Mouse (Mus musculus) liver, embryonic 16.5 days (tissue): ENCODE results near the gene Akr1b8. TPM values are rescaled to one million over a fixed set of nuclear protein-coding genes. Genes with fewer than 3 reads are reported as not detected.
"Not testable (repeated sequence)": the region's sequence is repeated elsewhere in the genome, so short reads cannot be mapped to it uniquely, and the experiment has no call there.

Source experiments
- ATAC-seq: fragments of 200-750 bp; cut with Nextera tagmentation; 2 replicates; pipeline ENCODE4 v1.8.0; 2017; ENCODE audit warnings: low read depth, mild to moderate bottlenecking, moderate number of reproducible peaks, moderate library complexity
- H3K27ac ChIP-seq: fragments of 300-500 bp; sonication (generic); 2 replicates; pipeline ENCODE4 v1.5.1; 2014; ENCODE audit warnings: mild to moderate bottlenecking, low read length
- H3K27me3 ChIP-seq: fragments of 300-500 bp; sonication (generic); 2 replicates; pipeline ENCODE4 v1.6.1; 2014; ENCODE audit warnings: low read depth, low read length, mixed read lengths; ENCODE audit not compliant: control insufficient read depth, insufficient read depth
- H3K36me3 ChIP-seq: fragments of 300-500 bp; sonication (generic); 2 replicates; pipeline ENCODE4 v1.6.1; 2014; ENCODE audit warnings: mild to moderate bottlenecking; ENCODE audit not compliant: control insufficient read depth, insufficient read depth
- H3K4me1 ChIP-seq: fragments of 300-500 bp; sonication (generic); 2 replicates; pipeline ENCODE4 v1.6.1; 2014; ENCODE audit warnings: low read depth, low read length, mixed read lengths; ENCODE audit not compliant: control insufficient read depth
- H3K4me2 ChIP-seq: fragments of 300-500 bp; sonication (generic); 2 replicates; pipeline ENCODE4 v1.6.1; 2014; ENCODE audit warnings: low read depth, low read length, mixed read lengths
- H3K4me3 ChIP-seq: fragments of 300-500 bp; sonication (generic); 2 replicates; pipeline ENCODE4 v1.5.1; 2014; ENCODE audit warnings: low read depth, mild to moderate bottlenecking, low read length
- H3K9ac ChIP-seq: fragments of 300-500 bp; sonication (generic); 2 replicates; pipeline ENCODE4 v1.6.1; 2014; ENCODE audit warnings: low read depth, low read length
- H3K9me3 ChIP-seq: fragments of 300-500 bp; sonication (generic); replicated peaks from 2 replicates; pipeline ENCODE4 v1.6.1; 2016; ENCODE audit warnings: low read length; ENCODE audit not compliant: control insufficient read depth
- WGBS: fragments of 180-500 bp; shearing (Covaris S2); extraction: QIAGEN DNeasy Blood & Tissue Kit; methylation state at CpG from one replicate; pipeline ENCODE4 v1.1.7; 2014; ENCODE audit not compliant: insufficient replicate concordance; 5-methylcytosine and 5-hydroxymethylcytosine counted together
- polyA plus RNA-seq: library from polyadenylated mRNA; unstranded; fragments of >200 nt; fragmentation: Nextera tagmentation; extraction: Ambion mirVana; gene quantifications from 2 replicates; pipeline ENCODE4 v1.2.1, GENCODE M21; 2015

The Akr1b8 gene
- polyA plus RNA-seq, 1 experiment from 2014 or later = 4.9 TPM

DNA sequence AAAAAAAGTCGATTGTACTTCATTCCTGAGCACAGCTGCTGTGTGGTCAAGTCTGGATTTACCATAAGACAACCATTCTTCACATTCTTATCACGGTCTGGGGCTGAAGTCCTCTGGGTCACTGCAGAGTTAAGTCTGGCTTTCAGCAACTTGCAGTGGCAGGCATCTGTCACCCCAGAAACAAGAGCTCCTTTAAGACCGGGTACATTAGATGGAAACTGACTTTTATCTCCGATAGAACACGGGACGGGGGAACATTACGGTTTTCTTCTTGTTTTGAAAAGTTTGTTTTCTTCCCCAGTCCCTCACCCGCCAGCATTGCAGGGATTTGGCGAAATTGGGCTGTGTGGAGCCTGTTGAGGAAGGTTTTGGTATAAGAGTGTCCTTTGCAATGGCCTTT, 1.9 kb downstream of the Akr1b8 start:
- H3K4me3 ChIP-seq = no peak overlapping the region
- WGBS = 70% methylated on average over 9 of the region's 9 CpGs
- H3K4me1 ChIP-seq = no peaks in the 10 kb centered on the region; the same call in 1 of the 2 replicates
- no peak overlapping the region for H3K9ac ChIP-seq
- no peaks in the 10 kb centered on the region for H3K9me3 ChIP-seq
- no peaks in the 10 kb centered on the region for H3K36me3 ChIP-seq
- no peak for ATAC-seq
- no peak overlapping the region for H3K27ac ChIP-seq
- no peaks in the 10 kb centered on the region for H3K27me3 ChIP-seq
- H3K4me2 ChIP-seq = no peak overlapping the region

DNA sequence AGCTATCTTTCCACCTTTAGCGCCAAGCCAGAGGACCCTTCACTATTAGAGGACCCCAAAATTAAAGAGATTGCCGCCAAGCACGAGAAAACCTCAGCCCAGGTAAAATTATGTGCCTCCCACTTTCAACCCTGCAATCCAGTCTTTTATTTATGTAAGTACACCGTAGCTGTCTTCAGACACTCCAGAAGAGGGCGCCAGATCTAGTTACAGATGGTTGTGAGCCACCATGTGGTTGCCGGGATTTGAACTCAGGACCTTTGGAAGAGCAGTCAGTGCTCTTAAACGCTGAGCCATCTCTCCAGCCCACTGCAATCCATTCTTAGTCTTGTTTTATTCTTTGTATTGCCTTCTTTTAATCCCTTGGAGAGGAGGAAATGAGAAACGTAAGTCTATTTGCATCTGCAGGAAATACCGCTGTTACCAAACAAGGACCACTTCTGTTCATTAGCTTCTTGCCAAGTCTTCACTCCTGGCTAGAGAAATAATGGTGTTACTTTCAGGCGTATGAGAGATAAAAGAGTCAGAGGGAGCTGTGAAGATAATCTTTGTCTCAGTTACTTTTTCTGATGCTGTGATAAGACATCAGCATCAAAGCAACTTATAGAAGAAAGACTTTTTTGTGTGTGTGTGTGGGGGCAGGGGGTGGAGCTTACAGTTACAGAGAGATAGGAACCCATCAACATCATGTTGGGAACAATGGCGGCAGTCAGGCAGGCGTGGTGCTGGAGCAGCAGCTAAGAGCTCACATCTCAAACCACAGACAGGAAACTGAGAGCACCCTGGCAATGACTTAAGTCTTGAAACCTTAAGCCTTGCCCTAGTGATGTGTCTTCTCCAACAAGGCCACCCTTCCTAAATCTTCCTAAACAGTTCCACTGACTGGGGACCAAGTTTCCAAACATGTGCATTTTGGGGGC, 10.6 kb downstream of the Akr1b8 start:
- Histone ChIP-seq H3K27me3 (no peaks in the 10 kb centered on the region), H3K9me3 (no peaks in the 10 kb centered on the region)
- no peak for ATAC-seq

DNA sequence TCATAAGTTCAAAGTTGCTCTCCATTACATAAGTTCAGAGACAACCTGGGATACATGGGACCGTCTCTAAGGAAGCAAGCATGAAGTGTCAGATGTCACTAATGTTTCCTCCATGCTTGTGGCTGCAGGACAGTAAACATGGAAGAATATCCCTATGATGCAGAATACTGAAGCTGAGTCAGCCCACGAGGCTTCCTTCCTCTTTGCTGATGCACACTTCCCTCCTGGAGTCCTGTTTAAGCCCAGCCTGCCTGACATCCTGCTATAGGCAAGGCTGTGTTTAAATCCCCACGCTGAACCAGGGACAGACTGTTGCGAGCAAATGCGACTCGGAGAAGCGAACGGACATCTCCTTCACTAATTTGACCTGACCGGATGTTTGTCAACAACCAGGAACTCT, 14.1 kb downstream of the Akr1b8 start:
- Histone ChIP-seq H3K27me3 (no peaks in the 10 kb centered on the region), H3K9ac (no peak overlapping the region), H3K27ac (no peak overlapping the region), H3K4me1 (no peaks in the 10 kb centered on the region), H3K4me3 (no peak overlapping the region), H3K4me2 (no peak overlapping the region), H3K36me3 (no peaks in the 10 kb centered on the region), H3K9me3 (no peaks in the 10 kb centered on the region)
- peak; percentile 48 for ATAC-seq
- WGBS = 42% methylated on average over 9 of the region's 9 CpGs

More for the DNA sequence above, 10.6 kb downstream of the Akr1b8 start:
- Histone ChIP-seq H3K4me1 (no peaks in the 10 kb centered on the region), H3K4me3 (no peak overlapping the region), H3K9ac (no peak overlapping the region), H3K36me3 (no peaks in the 10 kb centered on the region), H3K4me2 (no peak overlapping the region), H3K27ac (no peak overlapping the region)
- WGBS = 61% methylated on average over 12 of the region's 12 CpGs

DNA sequence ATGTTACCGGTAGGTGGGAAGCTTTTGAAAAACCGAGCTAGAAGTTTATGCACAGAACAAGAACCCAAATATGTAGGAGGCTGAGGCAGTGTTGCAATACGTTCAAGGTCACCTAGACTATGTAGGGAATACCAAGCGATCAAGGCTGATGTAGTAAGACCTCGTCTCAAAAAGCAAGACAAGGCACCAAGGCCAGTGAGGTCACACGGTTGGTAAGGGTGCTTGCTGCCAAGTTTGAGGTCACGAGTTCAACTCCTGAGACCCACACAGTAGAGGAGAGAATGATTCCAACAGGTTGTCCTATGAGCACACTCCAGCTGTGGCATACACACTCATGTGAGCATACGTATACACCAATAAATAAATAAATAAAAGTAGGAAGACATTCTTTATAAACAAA, 16.2 kb downstream of the Akr1b8 start:
- H3K27me3 ChIP-seq = no peaks in the 10 kb centered on the region
- no peak for ATAC-seq
- H3K4me3 ChIP-seq = no peak overlapping the region
- H3K9ac ChIP-seq = no peak overlapping the region
- H3K4me1 ChIP-seq = no peaks in the 10 kb centered on the region
- WGBS = 59% methylated on average over 8 of the region's 8 CpGs
- no peaks in the 10 kb centered on the region for H3K9me3 ChIP-seq
- no peak overlapping the region for H3K4me2 ChIP-seq
- H3K27ac ChIP-seq = no peak overlapping the region
- H3K36me3 ChIP-seq = no peaks in the 10 kb centered on the region

DNA sequence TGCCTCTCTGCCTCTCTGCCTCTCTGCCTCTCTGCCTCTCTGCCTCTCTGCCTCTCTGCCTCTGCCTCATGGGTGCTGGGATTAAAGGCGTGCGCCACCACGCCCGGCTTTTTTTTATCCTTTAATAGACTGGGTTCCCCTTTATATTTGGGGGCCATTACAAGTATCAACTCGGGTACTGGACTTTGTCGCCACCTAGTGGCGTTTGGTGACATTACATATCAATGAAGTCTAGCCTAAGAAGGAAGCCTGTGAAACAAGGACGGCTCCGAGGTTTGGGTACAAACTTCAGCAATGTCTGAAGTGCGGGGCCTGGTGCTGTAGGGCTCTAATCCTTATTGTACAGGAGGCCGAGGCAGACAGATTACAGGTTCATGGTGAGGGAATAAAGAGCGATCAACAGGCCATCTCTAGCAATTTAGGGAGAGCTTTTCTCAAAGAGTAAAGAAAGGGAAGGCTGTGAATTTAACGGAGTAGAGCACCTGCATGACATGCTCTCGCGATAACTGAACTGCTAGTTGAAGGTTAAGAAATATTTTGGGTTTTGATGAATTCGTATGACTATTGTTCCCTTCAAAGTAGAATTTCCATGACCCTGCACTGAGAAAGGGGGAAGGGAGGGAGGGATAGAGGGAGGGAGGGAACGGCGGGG, 17.9 kb downstream of the Akr1b8 start:
- no peak for ATAC-seq

DNA sequence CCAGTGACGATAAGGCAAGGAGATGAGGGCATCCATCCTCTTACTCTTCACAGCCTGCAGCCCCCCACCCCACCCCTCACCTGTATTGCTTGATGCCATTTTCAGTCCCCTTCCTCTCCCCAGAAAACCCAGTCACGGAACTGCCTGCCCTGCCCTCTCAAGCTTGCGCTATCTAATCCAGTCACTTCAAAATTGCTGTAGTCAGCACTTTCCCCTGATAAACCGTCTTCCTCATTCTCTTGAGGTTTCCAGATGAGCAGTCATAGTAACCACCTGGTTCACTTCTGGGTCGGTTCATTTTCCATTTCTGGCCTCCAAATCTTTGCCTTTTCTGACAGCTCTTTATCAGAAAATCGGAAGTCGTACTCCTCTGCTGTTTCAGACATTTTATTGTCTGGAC, 19.9 kb downstream of the Akr1b8 start:
- 48% methylated on average over 7 of the region's 7 CpGs for WGBS
- H3K4me3 ChIP-seq = no peak overlapping the region

More for the DNA sequence above, 17.9 kb downstream of the Akr1b8 start:
- Histone ChIP-seq H3K9ac (no peak overlapping the region), H3K27ac (no peak overlapping the region), H3K27me3 (no peaks in the 10 kb centered on the region), H3K4me3 (no peak overlapping the region), H3K4me1 (no peaks in the 10 kb centered on the region), H3K36me3 (no peaks in the 10 kb centered on the region), H3K9me3 (no peaks in the 10 kb centered on the region), H3K4me2 (0 out of 2 replicates have a peak overlapping the region, but pooled peaks have one; percentile 38)
- 19% methylated on average over 18 of the region's 18 CpGs for WGBS

DNA sequence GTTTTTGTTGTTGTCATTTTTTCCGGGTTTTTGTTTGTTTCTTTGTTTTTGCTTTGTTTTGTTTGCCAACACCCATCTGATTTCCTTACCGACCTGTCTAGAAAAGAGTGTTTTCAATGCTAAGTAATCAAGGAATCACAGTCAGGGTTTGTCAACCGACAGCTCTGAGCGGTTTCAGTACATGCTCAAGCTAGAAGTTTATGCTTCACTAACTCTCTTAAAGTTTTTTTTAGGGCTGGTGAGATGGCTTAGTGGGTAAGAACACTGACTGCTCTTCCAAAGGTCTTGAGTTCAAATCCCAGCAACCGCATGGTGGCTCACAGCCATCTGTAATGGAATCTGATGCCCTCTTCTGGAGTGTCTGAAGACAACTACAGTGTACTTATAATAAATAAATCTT, 22.0 kb downstream of the Akr1b8 start:
- H3K9ac ChIP-seq, H3K27ac ChIP-seq, H3K9me3 ChIP-seq, H3K27me3 ChIP-seq, H3K4me3 ChIP-seq, H3K4me2 ChIP-seq, ATAC-seq, H3K4me1 ChIP-seq, H3K36me3 ChIP-seq: not testable (repeated sequence)
- WGBS = 60% methylated on average over 5 of the region's 5 CpGs

More for the DNA sequence above, 19.9 kb downstream of the Akr1b8 start:
- ATAC-seq = no peak
- Histone ChIP-seq H3K27me3 (no peaks in the 10 kb centered on the region), H3K27ac (no peak overlapping the region), H3K9me3 (no peaks in the 10 kb centered on the region), H3K9ac (no peak overlapping the region), H3K4me1 (no peaks in the 10 kb centered on the region), H3K4me2 (no peak overlapping the region), H3K36me3 (no peaks in the 10 kb centered on the region)

DNA sequence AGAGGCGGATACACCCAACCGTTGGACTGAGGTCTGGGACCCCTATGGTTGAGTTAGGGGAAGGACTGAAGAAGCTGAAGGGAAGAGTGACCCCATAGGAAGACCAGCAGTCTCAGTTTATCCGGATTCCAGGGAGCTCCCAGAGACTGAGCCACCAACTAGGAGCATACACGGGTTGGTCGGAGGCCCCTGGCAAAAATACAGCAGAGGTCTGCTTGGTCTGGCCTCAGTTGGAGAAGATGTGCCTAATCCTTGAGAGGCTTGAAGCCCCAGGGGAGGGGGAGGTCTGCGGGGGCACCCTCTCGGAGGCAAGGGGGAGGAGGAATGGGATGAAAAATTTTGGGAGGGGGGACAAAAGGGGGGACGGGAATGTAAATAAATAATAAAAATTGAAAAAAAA, 29.5 kb downstream of the Akr1b8 start:
- Histone ChIP-seq H3K9ac (no peak overlapping the region), H3K9me3 (no peaks in the 10 kb centered on the region), H3K4me1 (peaks cover 5% of the 10 kb centered on the region), H3K4me2 (0 out of 2 replicates have a peak overlapping the region, but pooled peaks have one; percentile 76), H3K27me3 (no peaks in the 10 kb centered on the region), H3K4me3 (no peak overlapping the region), H3K36me3 (no peaks in the 10 kb centered on the region), H3K27ac (no peak overlapping the region)
- WGBS = 39% methylated on average over 8 of the region's 8 CpGs
- no peak for ATAC-seq

DNA sequence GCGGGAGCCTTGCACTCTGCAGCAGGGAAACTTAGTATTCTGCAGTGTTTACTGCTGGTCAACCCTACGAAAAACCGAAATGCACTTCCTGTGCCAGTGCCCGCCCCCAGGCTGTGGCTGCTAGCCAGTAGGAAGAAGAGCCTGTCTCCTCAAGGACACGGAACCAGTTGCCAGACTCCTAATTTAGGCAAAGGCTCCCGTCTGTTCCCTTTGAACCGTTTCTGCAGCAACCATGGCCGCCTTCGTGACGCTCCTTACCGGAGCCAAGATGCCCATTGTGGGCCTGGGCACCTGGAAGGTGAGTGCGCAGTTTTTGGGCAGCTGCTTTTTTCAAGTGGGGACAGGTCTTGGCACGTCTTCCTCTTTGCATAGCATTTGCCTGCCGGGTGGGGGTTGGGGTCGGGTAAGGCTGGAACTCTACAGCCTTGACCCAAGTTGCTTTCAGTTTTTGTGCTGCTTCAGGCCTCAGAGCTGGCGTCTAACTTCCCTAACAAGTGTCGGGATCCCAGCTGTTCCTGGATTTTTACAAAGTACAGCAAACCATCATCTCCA, 30.3 kb downstream of the Akr1b8 start, which contains the start of gene Akr1b10:
Gene Akr1b10, plus strand, starts transcription at position 109 of the 552 bp plus-strand sequence.
- Histone ChIP-seq H3K4me2 (peak within 1 kb of the TSS; percentile 76), H3K9ac (peak within 1 kb of the TSS; percentile 54), H3K27ac (peak within 1 kb of the TSS; percentile 64), H3K4me1 (peaks cover 5% of the 10 kb centered on the region), H3K27me3 (no peaks in the 10 kb centered on the region), H3K4me3 (peak within 1 kb of the TSS; percentile 64), H3K9me3 (no peaks in the 10 kb centered on the region), H3K36me3 (no peaks in the 10 kb centered on the region)
- under 1% methylated on average over 17 of the region's 17 CpGs for WGBS
- peak; percentile 56 for ATAC-seq
